In the genomic region with DNA sequence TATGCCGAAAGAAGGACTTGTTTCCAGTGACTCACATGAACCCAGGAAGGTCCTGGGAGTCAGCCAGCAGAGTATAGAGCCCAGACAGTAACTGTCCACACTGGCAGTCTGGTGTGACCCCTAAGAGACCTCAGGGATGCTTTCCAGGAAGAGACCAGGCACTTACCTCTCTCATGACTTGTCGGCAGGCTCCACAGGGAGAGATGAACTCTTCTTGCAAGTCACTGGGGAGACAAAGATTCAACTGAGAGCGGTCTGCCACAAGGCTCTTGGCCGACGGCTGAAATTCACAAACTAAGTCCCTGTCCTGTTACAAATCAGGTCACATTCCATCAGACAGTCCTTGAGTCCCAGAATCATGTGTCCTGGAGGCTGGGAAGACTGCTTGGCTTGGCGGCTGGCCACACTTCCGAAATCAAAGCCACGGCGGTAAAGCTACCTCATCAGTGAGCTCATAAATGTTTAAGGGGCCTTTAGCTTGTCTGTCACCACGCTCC, we compare ENCODE assay signal across 10 mouse cellular contexts. TPM values are rescaled to one million over a fixed set of nuclear protein-coding genes. Genes with fewer than 3 reads are reported as not detected.
DNase-seq lines count a peak whose midpoint lies in the region; ATAC-seq and TF ChIP-seq lines count a peak whose summit lies in the region.
"Had no signal": no experiment of that assay in that cellular context is flagged by ENCODE, and none has a peak within 500 bp of the region (broad histone marks: within the 10 kb centered on the region; RNA-seq: fewer than 3 reads in every experiment).

No protein-coding gene starts in this region.

- H3K27ac ChIP-seq in liver, adult 2 months (replicated peaks; ENCODE audit: insufficient read depth, low read depth, low read length), result peak overlapping the region; percentile 81
- peak overlapping the region; percentile 49; the same call in 1 of the 2 replicates for H3K27ac ChIP-seq in kidney, embryonic 14.5 days (ENCODE audit: low read depth, low read length)
- H3K27ac ChIP-seq in small intestine, adult 2 months (ENCODE audit: insufficient read depth, low read depth, low read length), result peak overlapping the region; percentile 93
- no peak overlapping the region for H3K27ac ChIP-seq in forebrain, embryonic 12.5 days
- no peak overlapping the region for H3K27ac ChIP-seq in forebrain, embryonic 13.5 days
- H3K27ac ChIP-seq: left cerebral cortex, adult 2 months had no signal

- peaks cover 3% of the 10 kb centered on the region; the same call in 1 of the 2 replicates for H3K36me3 ChIP-seq in liver, adult 2 months (ENCODE audit: control insufficient read depth, insufficient read depth, low read length)
- H3K36me3 ChIP-seq in kidney, embryonic 14.5 days (ENCODE audit: control insufficient read depth, insufficient read depth, low read length), result no peaks in the 10 kb centered on the region
- H3K36me3 ChIP-seq in small intestine, adult 2 months (ENCODE audit: control insufficient read depth, insufficient read depth, low read length), result peaks cover 31% of the 10 kb centered on the region
- no peaks in the 10 kb centered on the region for H3K36me3 ChIP-seq in forebrain, embryonic 12.5 days (replicated peaks)
- no peaks in the 10 kb centered on the region for H3K36me3 ChIP-seq in forebrain, embryonic 13.5 days (ENCODE audit: poor library complexity, severe bottlenecking)

- DNase-seq in liver, adult 2 months (ENCODE audit: extremely low read depth, low read depth, low spot score), result peak; percentile 59
- DNase-seq in liver, result no peak
- DNase-seq in cerebellum, adult 8-10 months, result peak; percentile 54
- no peak for DNase-seq in layer of hippocampus, adult 8-10 months (ENCODE audit: low spot score in 2 of 2)

- peak overlapping the region; percentile 12; the same call in 1 of the 2 replicates for H3K9ac ChIP-seq in liver, adult 2 months (ENCODE audit: low read depth, low read length)
- no peak overlapping the region for H3K9ac ChIP-seq in kidney, embryonic 14.5 days (ENCODE audit: low read depth, low read length)
- H3K9ac ChIP-seq in forebrain, embryonic 12.5 days, result no peak overlapping the region
- H3K9ac ChIP-seq in forebrain, embryonic 13.5 days, result no peak overlapping the region

- WGBS in liver, adult 2 months, result 31% methylated on average over 10 of the region's 10 CpGs
- WGBS in kidney, embryonic 14.5 days, result 36% methylated on average over 10 of the region's 10 CpGs
- WGBS in small intestine, adult 2 months, result 40% methylated on average over 10 of the region's 10 CpGs
- 81% methylated on average over 10 of the region's 10 CpGs for WGBS in forebrain, embryonic 12.5 days
- WGBS in forebrain, embryonic 13.5 days, result 77% methylated on average over 10 of the region's 10 CpGs

- no peak for TF ChIP-seq POLR2A in liver, adult 2 months (IDR thresholded peaks at IDR 0.05; ENCODE audit: extremely low read depth, insufficient read depth, low read length)
- TF ChIP-seq POLR2A in small intestine, adult 2 months (IDR thresholded peaks at IDR 0.05; ENCODE audit: low read depth, low read length), result 0 out of 2 replicates have a peak, but pooled peaks have one; percentile 3

- H3K4me3 ChIP-seq in liver, adult 2 months (ENCODE audit: insufficient read depth, low read depth, low read length), result no peak overlapping the region
- no peak overlapping the region for H3K4me3 ChIP-seq in kidney, embryonic 14.5 days (ENCODE audit: low read length)
- H3K4me3 ChIP-seq in small intestine, adult 2 months (ENCODE audit: low read depth, low read length), result no peak overlapping the region
- H3K4me3 ChIP-seq in forebrain, embryonic 12.5 days (replicated peaks), result no peak overlapping the region
- no peak overlapping the region for H3K4me3 ChIP-seq in forebrain, embryonic 13.5 days
- H3K4me3 ChIP-seq: left cerebral cortex, adult 2 months had no signal

- no peak for TF ChIP-seq CTCF in liver, adult 2 months (IDR thresholded peaks at IDR 0.05; ENCODE audit: low read depth, low read length)
- no peak for TF ChIP-seq CTCF in small intestine, adult 2 months (IDR thresholded peaks at IDR 0.05; ENCODE audit: extremely low read depth, insufficient read length, insufficient replicate concordance, low read depth, low read length)

- H3K79me2 ChIP-seq in liver, adult 2 months (ENCODE audit: control insufficient read depth, insufficient read depth, low read length), result no peaks in the 10 kb centered on the region

- H3K27me3 ChIP-seq in liver, adult 2 months (ENCODE audit: control insufficient read depth, insufficient read depth, low read length), result no peaks in the 10 kb centered on the region
- no peaks in the 10 kb centered on the region for H3K27me3 ChIP-seq in kidney, embryonic 14.5 days (ENCODE audit: control insufficient read depth, insufficient read depth, low read length)
- H3K27me3 ChIP-seq in small intestine, adult 2 months (ENCODE audit: control insufficient read depth, insufficient read depth, low read length), result no peaks in the 10 kb centered on the region
- H3K27me3 ChIP-seq in forebrain, embryonic 12.5 days, result 0 out of 2 replicates have a peak, but pooled peaks cover 4% of the 10 kb centered on the region
- no peaks in the 10 kb centered on the region for H3K27me3 ChIP-seq in forebrain, embryonic 13.5 days

- no peak overlapping the region for H3K4me2 ChIP-seq in kidney, embryonic 14.5 days (replicated peaks; ENCODE audit: low read depth, low read length)
- H3K4me2 ChIP-seq in forebrain, embryonic 12.5 days, result no peak overlapping the region
- no peak overlapping the region for H3K4me2 ChIP-seq in forebrain, embryonic 13.5 days

- no peaks in the 10 kb centered on the region for H3K9me3 ChIP-seq in kidney, embryonic 14.5 days (ENCODE audit: control insufficient read depth, low read length)
- no peaks in the 10 kb centered on the region for H3K9me3 ChIP-seq in forebrain, embryonic 12.5 days
- no peaks in the 10 kb centered on the region for H3K9me3 ChIP-seq in forebrain, embryonic 13.5 days (replicated peaks)

- no peak for ATAC-seq in kidney, embryonic 14.5 days (ENCODE audit: low FRiP score, low TSS enrichment)
- ATAC-seq in forebrain, embryonic 12.5 days (ENCODE audit: low FRiP score), result no peak
- no peak for ATAC-seq in forebrain, embryonic 13.5 days

- peaks cover 29% of the 10 kb centered on the region for H3K4me1 ChIP-seq in liver, adult 2 months (ENCODE audit: control insufficient read depth, insufficient read depth, low read length)
- H3K4me1 ChIP-seq in kidney, embryonic 14.5 days (ENCODE audit: control insufficient read depth, insufficient read depth, low read length), result peaks cover 7% of the 10 kb centered on the region; the same call in 1 of the 2 replicates
- H3K4me1 ChIP-seq in small intestine, adult 2 months (ENCODE audit: control insufficient read depth, insufficient read depth, insufficient read length, low read length), result peaks cover 28% of the 10 kb centered on the region
- H3K4me1 ChIP-seq in forebrain, embryonic 12.5 days, result peaks cover 3% of the 10 kb centered on the region; the same call in 1 of the 2 replicates
- H3K4me1 ChIP-seq in forebrain, embryonic 13.5 days, result no peaks in the 10 kb centered on the region

RNA-seq across cellular contexts. Expression of a gene that starts 17.3 kb away (rescaled TPM):
- total RNA-seq in liver, adult 2 months (2014; rRNA removed), result 134 and 150 TPM in 2 replicates
- polyA plus RNA-seq in liver, adult 2 months (2012; rRNA removed), result 192 and 217 TPM in 2 replicates
- 25.7 and 27.1 TPM in 2 replicates for polyA plus RNA-seq in kidney, embryonic 14.5 days (2014; fragmentation: Nextera tagmentation; extraction: Ambion mirVana)
- 54.9 and 134 TPM in 2 replicates for polyA plus RNA-seq in small intestine, adult 2 months (2012; rRNA removed)
- 53.9 and 57.0 TPM in 2 replicates for polyA plus RNA-seq in forebrain, embryonic 12.5 days (2016; fragmentation: Nextera tagmentation; extraction: Ambion mirVana)
- 100 to 1,000 TPM; 264 to 292 (median 274) TPM for total RNA-seq in layer of hippocampus, adult 8-10 months (2022)
- polyA plus RNA-seq in forebrain, embryonic 13.5 days (2015; fragmentation: Nextera tagmentation; extraction: Ambion mirVana), result 62.4 and 64.2 TPM in 2 replicates

RNA-seq across cellular contexts. Expression of a gene that starts 24.4 kb away (rescaled TPM):
- 4.5 and 4.8 TPM in 2 replicates for total RNA-seq in liver, adult 2 months (2014; rRNA removed)
- 33.1 and 34.1 TPM in 2 replicates for polyA plus RNA-seq in liver, adult 2 months (2012; rRNA removed)
- 21.7 TPM in 2 replicates for polyA plus RNA-seq in kidney, embryonic 14.5 days (2014; fragmentation: Nextera tagmentation; extraction: Ambion mirVana)
- 218 and 419 TPM in 2 replicates for polyA plus RNA-seq in small intestine, adult 2 months (2012; rRNA removed)
- 1.6 and 1.8 TPM in 2 replicates for polyA plus RNA-seq in forebrain, embryonic 12.5 days (2016; fragmentation: Nextera tagmentation; extraction: Ambion mirVana)
- 1 to 10 TPM; 2.0 to 3.2 (median 2.7) TPM for total RNA-seq in layer of hippocampus, adult 8-10 months (2022)
- polyA plus RNA-seq in forebrain, embryonic 13.5 days (2015; fragmentation: Nextera tagmentation; extraction: Ambion mirVana), result 1.9 and 2.2 TPM in 2 replicates

RNA-seq across cellular contexts. Expression of a gene that starts 38.9 kb away (rescaled TPM):
- total RNA-seq in liver, adult 2 months (2014; rRNA removed), result 93.9 and 114 TPM in 2 replicates
- 141 and 145 TPM in 2 replicates for polyA plus RNA-seq in liver, adult 2 months (2012; rRNA removed)
- polyA plus RNA-seq in kidney, embryonic 14.5 days (2014; fragmentation: Nextera tagmentation; extraction: Ambion mirVana), result 299 and 332 TPM in 2 replicates
- polyA plus RNA-seq in small intestine, adult 2 months (2012; rRNA removed), result 150 and 244 TPM in 2 replicates
- polyA plus RNA-seq in forebrain, embryonic 12.5 days (2016; fragmentation: Nextera tagmentation; extraction: Ambion mirVana), result 193 and 209 TPM in 2 replicates
- total RNA-seq in layer of hippocampus, adult 8-10 months (2022), result 10 to 100 TPM; 90.5 to 99.3 (median 97.2) TPM
- 176 and 192 TPM in 2 replicates for polyA plus RNA-seq in forebrain, embryonic 13.5 days (2015; fragmentation: Nextera tagmentation; extraction: Ambion mirVana)

RNA-seq across cellular contexts. Expression of a gene that starts 52.9 kb away (rescaled TPM):
- not detected in 2 replicates for total RNA-seq in liver, adult 2 months (2014; rRNA removed)
- polyA plus RNA-seq in liver, adult 2 months (2012; rRNA removed), result not detected in 2 replicates
- not detected in 2 replicates for polyA plus RNA-seq in kidney, embryonic 14.5 days (2014; fragmentation: Nextera tagmentation; extraction: Ambion mirVana)
- 0.08 TPM in 1 of 2 replicates, not detected in the other for polyA plus RNA-seq in small intestine, adult 2 months (2012; rRNA removed)
- 0.21 and 0.24 TPM in 2 replicates for polyA plus RNA-seq in forebrain, embryonic 12.5 days (2016; fragmentation: Nextera tagmentation; extraction: Ambion mirVana)
- total RNA-seq in layer of hippocampus, adult 8-10 months (2022), result 10 to 100 TPM; 26.4 to 30.9 (median 30.1) TPM
- polyA plus RNA-seq in forebrain, embryonic 13.5 days (2015; fragmentation: Nextera tagmentation; extraction: Ambion mirVana), result 0.84 and 0.96 TPM in 2 replicates
- total RNA-seq: MEL had no signal

Comparison
In these comparisons a context has a peak if more than half of its experiments do, and no peak if none do; other contexts are left out.
1. DNase-seq: peak in liver, adult 2 months (single experiment) and cerebellum, adult 8-10 months (single experiment); none in liver (single experiment) and layer of hippocampus, adult 8-10 months (0 of 2).
2. H3K27ac ChIP-seq: peak in liver, adult 2 months (single experiment), kidney, embryonic 14.5 days (single experiment) and small intestine, adult 2 months (single experiment); none in forebrain, embryonic 12.5 days (single experiment) and forebrain, embryonic 13.5 days (single experiment).